In the genomic region with DNA sequence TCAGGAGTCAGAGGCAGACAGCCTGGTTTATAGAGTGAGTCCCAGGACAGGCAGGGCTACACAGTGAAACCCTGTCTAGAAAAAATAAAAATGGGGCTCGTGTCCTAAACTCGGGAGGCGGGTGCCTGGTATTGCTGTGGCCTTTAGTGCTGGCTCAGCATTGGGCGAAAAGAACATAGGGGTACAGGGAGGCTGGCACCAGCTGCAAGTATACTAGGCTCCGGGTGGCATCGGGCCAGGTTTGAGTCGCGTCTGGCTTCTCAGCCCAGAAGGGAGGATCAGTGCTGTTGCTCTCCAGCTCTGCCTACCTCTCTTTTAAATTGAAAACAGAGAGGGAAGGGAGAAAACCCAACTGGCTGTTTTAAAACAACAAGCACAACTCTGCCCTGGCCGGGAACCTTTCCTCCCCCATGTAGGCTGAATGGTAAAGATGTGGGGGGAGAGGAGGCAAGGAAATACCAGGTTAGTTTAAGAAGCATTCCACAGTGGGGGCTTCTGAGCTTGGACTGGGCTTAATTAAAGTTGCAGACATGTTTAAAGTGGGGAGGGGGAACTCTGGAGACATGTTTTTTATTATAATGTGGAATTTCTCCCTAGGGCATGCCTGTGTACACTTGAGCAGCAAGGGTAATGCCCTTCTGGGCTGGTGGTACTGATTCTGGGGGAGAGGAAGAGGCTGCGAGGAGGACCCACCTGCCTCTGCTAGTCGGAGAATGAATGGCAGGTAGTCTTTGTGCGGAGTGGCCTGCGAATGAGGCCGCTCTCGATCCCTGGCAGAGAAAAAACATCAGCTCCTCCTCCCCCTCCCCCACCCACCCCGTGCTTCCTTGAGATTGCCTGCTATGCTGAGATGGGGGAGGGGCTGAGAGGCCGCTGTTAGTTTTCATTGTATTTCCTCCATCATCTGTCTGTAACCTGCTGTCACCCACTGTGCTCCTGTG, we compare ENCODE assay signal across 8 mouse cellular contexts. TPM values are rescaled to one million over a fixed set of nuclear protein-coding genes. Genes with fewer than 3 reads are reported as not detected.
A peak's percentile ranks its signal among the peaks of the same experiment; 100 is the strongest.
DNase-seq lines count a peak whose midpoint lies in the region; ATAC-seq lines count a peak whose summit lies in the region.

No protein-coding gene starts in this region.

- peak; percentile 68 to 79 for DNase-seq in adrenal gland, postnatal 36 days
- peak; percentile 81 for DNase-seq in limb, embryonic 11.5 days (ENCODE audit: low spot score)
- peak; percentile 3 for DNase-seq in naive thymus-derived CD4-positive, alpha-beta T cell, adult 2 months (ENCODE audit: low read depth)
- peak; percentile 37 for DNase-seq in urinary bladder, postnatal 10 days (ENCODE audit: low spot score)

- H3K4me3 ChIP-seq in embryonic facial prominence, embryonic 15.5 days (replicated peaks) = 0 out of 2 replicates have a peak overlapping the region, but pooled peaks have one; percentile 4
- H3K4me3 ChIP-seq in heart, embryonic 11.5 days (ENCODE audit: low read depth, low read length) = no peak overlapping the region
- no peak overlapping the region for H3K4me3 ChIP-seq in kidney, embryonic 14.5 days (ENCODE audit: low read length)
- no peak overlapping the region for H3K4me3 ChIP-seq in limb, embryonic 11.5 days (ENCODE audit: low read depth, low read length)

- peaks cover 62% of the 10 kb centered on the region for H3K4me1 ChIP-seq in embryonic facial prominence, embryonic 15.5 days
- H3K4me1 ChIP-seq in heart, embryonic 11.5 days (ENCODE audit: control insufficient read depth, insufficient read depth, low read length) = peaks cover 48% of the 10 kb centered on the region
- H3K4me1 ChIP-seq in kidney, embryonic 14.5 days (ENCODE audit: control insufficient read depth, insufficient read depth, low read length) = peaks cover 44% of the 10 kb centered on the region
- H3K4me1 ChIP-seq in limb, embryonic 11.5 days (ENCODE audit: control insufficient read depth, insufficient read depth, low read length) = peaks cover 40% of the 10 kb centered on the region

- WGBS in embryonic facial prominence, embryonic 15.5 days = 6% methylated on average over 17 of the region's 17 CpGs
- 27% methylated on average over 17 of the region's 17 CpGs for WGBS in heart, embryonic 11.5 days (ENCODE audit: insufficient replicate concordance)
- 15% methylated on average over 17 of the region's 17 CpGs for WGBS in kidney, embryonic 14.5 days
- WGBS in limb, embryonic 11.5 days = 15% methylated on average over 17 of the region's 17 CpGs

- H3K27ac ChIP-seq in embryonic facial prominence, embryonic 15.5 days (replicated peaks) = peak overlapping the region; percentile 87
- peak overlapping the region; percentile 50 for H3K27ac ChIP-seq in heart, embryonic 11.5 days (ENCODE audit: low read depth, low read length)
- H3K27ac ChIP-seq in kidney, embryonic 14.5 days (ENCODE audit: low read depth, low read length) = peak overlapping the region; percentile 49; the same call in 1 of the 2 replicates
- peak overlapping the region; percentile 94 for H3K27ac ChIP-seq in limb, embryonic 11.5 days (replicated peaks; ENCODE audit: low read depth, low read length)

- no peak overlapping the region for H3K9ac ChIP-seq in embryonic facial prominence, embryonic 15.5 days
- H3K9ac ChIP-seq in heart, embryonic 11.5 days (ENCODE audit: low read depth, low read length) = no peak overlapping the region
- H3K9ac ChIP-seq in kidney, embryonic 14.5 days (ENCODE audit: low read depth, low read length) = no peak overlapping the region
- H3K9ac ChIP-seq in limb, embryonic 11.5 days (ENCODE audit: low read length) = 0 out of 2 replicates have a peak overlapping the region, but pooled peaks have one; percentile 1

- H3K36me3 ChIP-seq in embryonic facial prominence, embryonic 15.5 days = no peaks in the 10 kb centered on the region
- H3K36me3 ChIP-seq in heart, embryonic 11.5 days (ENCODE audit: control insufficient read depth, insufficient read depth, low read length) = no peaks in the 10 kb centered on the region
- no peaks in the 10 kb centered on the region for H3K36me3 ChIP-seq in kidney, embryonic 14.5 days (ENCODE audit: control insufficient read depth, insufficient read depth, low read length)
- no peaks in the 10 kb centered on the region for H3K36me3 ChIP-seq in limb, embryonic 11.5 days (ENCODE audit: control insufficient read depth, insufficient read depth, low read length)

- no peaks in the 10 kb centered on the region for H3K27me3 ChIP-seq in embryonic facial prominence, embryonic 15.5 days
- no peaks in the 10 kb centered on the region for H3K27me3 ChIP-seq in heart, embryonic 11.5 days (ENCODE audit: control insufficient read depth, insufficient read depth, low read length)
- peaks cover 9% of the 10 kb centered on the region; the same call in 1 of the 2 replicates for H3K27me3 ChIP-seq in kidney, embryonic 14.5 days (ENCODE audit: control insufficient read depth, insufficient read depth, low read length)
- H3K27me3 ChIP-seq in limb, embryonic 11.5 days (ENCODE audit: control insufficient read depth, insufficient read depth, low read length) = no peaks in the 10 kb centered on the region

- peak; percentile 81 for ATAC-seq in embryonic facial prominence, embryonic 15.5 days (ENCODE audit: insufficient number of reproducible peaks, low FRiP score, low TSS enrichment, low read depth)
- ATAC-seq in heart, embryonic 11.5 days (replicated peaks; ENCODE audit: insufficient number of reproducible peaks, low FRiP score, low TSS enrichment) = no peak; the same call in 1 of the 2 replicates
- ATAC-seq in kidney, embryonic 14.5 days (ENCODE audit: low FRiP score, low TSS enrichment) = peak; percentile 48
- peak; percentile 79 for ATAC-seq in limb, embryonic 11.5 days (ENCODE audit: insufficient number of reproducible peaks, low FRiP score, low TSS enrichment, low read depth)
- no peak for ATAC-seq in activated CD4-positive, CD25-positive, alpha-beta regulatory T cell, adult 4 months

- no peaks in the 10 kb centered on the region for H3K9me3 ChIP-seq in embryonic facial prominence, embryonic 15.5 days (replicated peaks)
- H3K9me3 ChIP-seq in heart, embryonic 11.5 days (replicated peaks; ENCODE audit: control insufficient read depth, low read length) = no peaks in the 10 kb centered on the region
- no peaks in the 10 kb centered on the region for H3K9me3 ChIP-seq in kidney, embryonic 14.5 days (ENCODE audit: control insufficient read depth, low read length)
- no peaks in the 10 kb centered on the region for H3K9me3 ChIP-seq in limb, embryonic 11.5 days (ENCODE audit: control insufficient read depth, low read length)

- peak overlapping the region; percentile 35 for H3K4me2 ChIP-seq in embryonic facial prominence, embryonic 15.5 days (replicated peaks)
- H3K4me2 ChIP-seq in heart, embryonic 11.5 days = peak overlapping the region; percentile 49
- H3K4me2 ChIP-seq in kidney, embryonic 14.5 days (replicated peaks; ENCODE audit: low read depth, low read length) = peak overlapping the region; percentile 19; the same call in 1 of the 2 replicates
- H3K4me2 ChIP-seq in limb, embryonic 11.5 days (ENCODE audit: low read depth, severe bottlenecking) = peak overlapping the region; percentile 30

RNA-seq across cellular contexts. Expression of a gene that starts 3.9 kb away (rescaled TPM):
- 1 to 10 TPM; 2.0 to 3.9 TPM for total RNA-seq in adrenal gland, postnatal 36 days (2021)
- 1.3 and 1.6 TPM in 2 replicates for polyA plus RNA-seq in embryonic facial prominence, embryonic 15.5 days (2015; fragmentation: Nextera tagmentation; extraction: Ambion mirVana)
- polyA plus RNA-seq in heart, embryonic 11.5 days (2014; fragmentation: Nextera tagmentation; extraction: Ambion mirVana) = 3.1 and 5.1 TPM in 2 replicates
- 0.70 and 0.84 TPM in 2 replicates for polyA plus RNA-seq in kidney, embryonic 14.5 days (2014; fragmentation: Nextera tagmentation; extraction: Ambion mirVana)
- 2.0 and 2.4 TPM in 2 replicates for polyA plus RNA-seq in limb, embryonic 11.5 days (2014; fragmentation: Nextera tagmentation; extraction: Ambion mirVana)
- polyA plus RNA-seq in activated CD4-positive, CD25-positive, alpha-beta regulatory T cell, adult 4 months (2017; shearing (Covaris generic)) = not detected

Comparison
In these comparisons a context has a peak if more than half of its experiments do, and no peak if none do; other contexts are left out.
1. DNase-seq: peak in every context shown above with its lines; median percentile 81 in limb, embryonic 11.5 days; 74 in adrenal gland, postnatal 36 days; 37 in urinary bladder, postnatal 10 days; 3 in naive thymus-derived CD4-positive, alpha-beta T cell, adult 2 months.
2. ATAC-seq: peak in embryonic facial prominence, embryonic 15.5 days (single experiment), kidney, embryonic 14.5 days (single experiment) and limb, embryonic 11.5 days (single experiment); none in heart, embryonic 11.5 days (single experiment) and activated CD4-positive, CD25-positive, alpha-beta regulatory T cell, adult 4 months (single experiment).
3. Peak in every context shown above with its lines, with median percentiles within 50 percentile points of each other: H3K27ac ChIP-seq and H3K4me2 ChIP-seq.